Mouse (Mus musculus): ENCODE results near the gene Mmp23. TPM values are rescaled to one million over a fixed set of nuclear protein-coding genes. Genes with fewer than 3 reads are reported as not detected.

Gene Mmp23
- polyA plus RNA-seq, 1 experiment = 3.7 TPM

DNA sequence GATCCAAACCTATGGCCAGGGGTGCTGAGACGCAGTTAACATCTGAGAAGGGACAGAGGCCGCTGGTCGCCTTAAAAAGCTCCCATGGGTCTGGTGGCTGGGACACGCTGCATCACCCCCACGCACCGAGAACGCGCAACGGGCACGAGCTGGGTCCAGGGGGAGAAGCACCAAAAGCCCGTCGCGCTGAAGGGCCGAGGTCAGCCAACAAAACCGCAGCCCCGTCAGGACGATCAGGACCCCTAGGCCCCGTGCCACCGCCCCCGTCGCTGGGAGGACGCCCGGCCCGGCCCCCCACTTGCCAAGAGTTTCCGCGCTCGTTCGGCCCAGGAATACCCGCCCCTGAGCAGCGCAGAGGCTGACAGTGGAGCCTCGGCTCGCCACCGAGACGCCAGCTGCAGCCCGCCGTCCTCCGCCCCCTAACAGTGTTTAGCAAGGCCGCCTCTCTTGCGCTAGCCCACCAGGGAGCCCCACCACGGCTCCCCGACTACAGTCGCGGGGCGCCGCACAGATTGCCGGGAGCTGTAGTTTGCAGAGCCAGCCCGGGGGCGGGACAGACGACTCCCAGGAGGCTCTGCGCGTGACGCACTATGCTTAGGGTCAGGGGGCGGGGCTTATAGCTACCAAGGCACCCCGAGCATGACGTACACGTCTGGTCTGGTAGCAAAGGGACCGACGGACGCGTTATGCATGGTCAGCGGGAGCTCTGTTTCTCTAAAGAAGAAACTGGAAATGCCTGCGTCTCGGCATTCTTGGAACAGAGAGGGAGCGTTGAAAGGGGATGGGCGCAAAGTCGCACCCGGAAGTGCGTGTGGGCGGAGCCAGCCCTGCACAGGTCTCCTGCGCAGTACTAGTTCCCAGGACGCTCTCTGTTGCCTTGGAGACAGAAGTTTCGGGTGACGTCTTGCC, 15.8 kb upstream of the Mmp23 start, which contains the start of gene Mib2:
Gene Mib2 (minus strand): TSS at position 510 of the 909 bp plus-strand sequence.
- Histone ChIP-seq H3K27me3 (ENCODE audit: control insufficient read depth, insufficient read depth, low read length) (no peaks in the 10 kb centered on the region), H3K27ac (ENCODE audit: control insufficient read depth, insufficient read depth, low read depth, low read length) (peak within 1 kb of the TSS; percentile 82), H3K36me3 (ENCODE audit: control insufficient read depth, insufficient read depth, low read length) (no peaks in the 10 kb centered on the region), H3K4me1 (ENCODE audit: control insufficient read depth, insufficient read depth, low read length) (peaks cover 6% of the 10 kb centered on the region), H3K4me3 (ENCODE audit: control insufficient read depth, low read depth, low read length) (peak within 1 kb of the TSS; percentile 92)
- peak; percentile 55 for TF ChIP-seq POLR2A (IDR thresholded peaks at IDR 0.05; ENCODE audit: control insufficient read depth, low read depth, low read length)
- TF ChIP-seq CTCF (IDR thresholded peaks at IDR 0.05; ENCODE audit: control insufficient read depth, insufficient read depth, insufficient replicate concordance, low read depth, low read length) = no peak

DNA sequence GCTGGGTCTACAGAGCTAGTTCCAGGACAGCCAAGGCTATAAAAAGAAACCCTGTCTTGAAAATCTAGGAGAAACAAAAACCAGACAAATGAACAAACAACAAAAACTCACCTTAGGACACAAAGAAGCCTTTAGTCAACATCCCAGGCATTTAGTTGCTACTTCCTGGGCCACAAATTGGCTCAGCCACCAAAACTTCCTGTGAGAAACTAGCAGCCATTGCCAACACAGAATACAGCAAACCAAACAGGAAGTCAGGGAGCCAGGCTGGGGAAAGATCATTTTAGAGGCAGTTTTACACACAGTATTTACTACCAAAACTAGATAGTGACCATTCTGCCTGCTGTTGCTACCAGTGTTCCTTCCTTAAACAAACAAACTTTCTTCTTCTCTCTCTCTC, 13.7 kb upstream of the Mmp23 start:
- H3K27me3 ChIP-seq (ENCODE audit: control insufficient read depth, insufficient read depth, low read length) = no peaks in the 10 kb centered on the region
- no peaks in the 10 kb centered on the region for H3K36me3 ChIP-seq (ENCODE audit: control insufficient read depth, insufficient read depth, low read length)
- peaks cover 6% of the 10 kb centered on the region for H3K4me1 ChIP-seq (ENCODE audit: control insufficient read depth, insufficient read depth, low read length)
- H3K4me3 ChIP-seq (ENCODE audit: control insufficient read depth, low read depth, low read length) = no peak overlapping the region
- H3K27ac ChIP-seq (ENCODE audit: control insufficient read depth, insufficient read depth, low read depth, low read length) = no peak overlapping the region
- TF ChIP-seq CTCF (IDR thresholded peaks at IDR 0.05; ENCODE audit: control insufficient read depth, insufficient read depth, insufficient replicate concordance, low read depth, low read length) (no peak), POLR2A (IDR thresholded peaks at IDR 0.05; ENCODE audit: control insufficient read depth, low read depth, low read length) (no peak)

DNA sequence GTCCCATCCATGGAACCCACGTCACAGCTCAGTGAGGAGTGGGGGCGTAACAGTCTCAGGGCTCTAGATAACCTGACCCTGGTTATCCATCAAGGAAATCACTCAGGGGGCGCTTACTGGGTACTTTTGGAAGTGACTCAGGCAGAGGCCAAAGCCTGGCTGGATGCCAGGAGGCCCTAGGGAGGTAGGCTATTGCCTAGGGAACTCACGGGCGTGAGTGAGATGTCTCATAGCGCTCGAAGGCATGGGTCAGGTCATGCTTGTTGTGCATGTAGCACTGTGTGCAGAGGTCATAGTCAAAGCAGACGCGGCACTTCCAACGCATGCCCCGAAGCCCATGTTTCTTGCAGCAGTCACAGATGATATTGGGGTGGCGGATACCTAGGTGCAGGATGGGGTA, 7.5 kb upstream of the Mmp23 start:
- Histone ChIP-seq H3K36me3 (ENCODE audit: control insufficient read depth, insufficient read depth, low read length) (no peaks in the 10 kb centered on the region), H3K27ac (ENCODE audit: control insufficient read depth, insufficient read depth, low read depth, low read length) (no peak overlapping the region), H3K27me3 (ENCODE audit: control insufficient read depth, insufficient read depth, low read length) (no peaks in the 10 kb centered on the region), H3K4me1 (ENCODE audit: control insufficient read depth, insufficient read depth, low read length) (no peaks in the 10 kb centered on the region), H3K4me3 (ENCODE audit: control insufficient read depth, low read depth, low read length) (no peak overlapping the region)
- no peak for TF ChIP-seq CTCF (IDR thresholded peaks at IDR 0.05; ENCODE audit: control insufficient read depth, insufficient read depth, insufficient replicate concordance, low read depth, low read length)
- no peak for TF ChIP-seq POLR2A (IDR thresholded peaks at IDR 0.05; ENCODE audit: control insufficient read depth, low read depth, low read length)

DNA sequence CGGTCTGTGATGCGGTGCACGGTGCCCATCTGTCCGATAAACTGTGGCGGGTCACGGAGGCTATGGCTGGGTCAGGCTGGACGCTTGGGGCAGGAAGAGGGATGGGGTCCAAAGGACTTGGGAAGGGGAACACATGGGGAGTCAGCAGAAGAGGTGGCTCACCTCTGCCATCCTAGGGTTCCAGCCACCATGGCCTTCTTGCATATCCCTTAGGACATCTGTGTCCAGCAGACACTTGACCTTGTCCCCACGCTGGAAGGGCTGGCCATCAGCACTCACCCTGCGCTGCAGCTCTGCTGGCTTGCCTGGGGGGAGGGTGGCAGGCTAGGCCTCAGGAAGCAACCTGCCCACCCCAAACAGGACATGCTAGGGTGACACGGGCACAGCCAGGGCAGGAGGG, 5.8 kb upstream of the Mmp23 start:
- TF ChIP-seq POLR2A (IDR thresholded peaks at IDR 0.05; ENCODE audit: control insufficient read depth, low read depth, low read length) (no peak), CTCF (IDR thresholded peaks at IDR 0.05; ENCODE audit: control insufficient read depth, insufficient read depth, insufficient replicate concordance, low read depth, low read length) (no peak)
- H3K27ac ChIP-seq (ENCODE audit: control insufficient read depth, insufficient read depth, low read depth, low read length) = no peak overlapping the region
- H3K4me1 ChIP-seq (ENCODE audit: control insufficient read depth, insufficient read depth, low read length) = peaks cover 13% of the 10 kb centered on the region
- H3K36me3 ChIP-seq (ENCODE audit: control insufficient read depth, insufficient read depth, low read length) = no peaks in the 10 kb centered on the region
- H3K4me3 ChIP-seq (ENCODE audit: control insufficient read depth, low read depth, low read length) = no peak overlapping the region
- H3K27me3 ChIP-seq (ENCODE audit: control insufficient read depth, insufficient read depth, low read length) = no peaks in the 10 kb centered on the region

DNA sequence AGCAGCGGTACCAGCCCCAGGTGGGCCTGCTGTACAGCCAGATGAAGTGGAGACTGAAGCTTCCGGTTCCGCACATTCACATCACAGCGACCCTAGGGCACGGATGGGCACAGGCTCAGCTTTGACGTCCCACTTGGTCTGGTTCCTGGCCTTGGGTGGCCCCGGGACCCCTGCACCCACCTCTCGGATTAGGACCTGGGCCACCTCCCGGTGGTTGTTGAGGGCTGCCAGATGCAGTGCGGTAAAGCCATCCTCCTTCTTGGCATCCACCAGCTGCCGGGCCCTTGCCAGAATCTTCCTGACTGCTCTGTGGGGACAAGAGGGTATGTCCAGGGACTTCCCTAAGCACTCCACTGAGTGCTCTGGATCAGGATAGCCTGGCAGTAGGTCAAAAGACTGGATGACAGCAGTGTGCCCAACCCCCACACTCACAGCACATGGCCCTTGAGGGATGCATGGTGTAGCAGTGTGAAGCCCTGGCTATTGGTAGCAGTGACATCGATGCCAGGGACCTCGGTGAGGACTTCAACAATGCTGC, 3.1 kb upstream of the Mmp23 start:
- no peaks in the 10 kb centered on the region for H3K36me3 ChIP-seq (ENCODE audit: control insufficient read depth, insufficient read depth, low read length)
- TF ChIP-seq POLR2A (IDR thresholded peaks at IDR 0.05; ENCODE audit: control insufficient read depth, low read depth, low read length) (no peak), CTCF (IDR thresholded peaks at IDR 0.05; ENCODE audit: control insufficient read depth, insufficient read depth, insufficient replicate concordance, low read depth, low read length) (no peak)
- no peak overlapping the region for H3K4me3 ChIP-seq (ENCODE audit: control insufficient read depth, low read depth, low read length)
- peaks cover 36% of the 10 kb centered on the region for H3K4me1 ChIP-seq (ENCODE audit: control insufficient read depth, insufficient read depth, low read length)
- H3K27ac ChIP-seq (ENCODE audit: control insufficient read depth, insufficient read depth, low read depth, low read length) = no peak overlapping the region
- H3K27me3 ChIP-seq (ENCODE audit: control insufficient read depth, insufficient read depth, low read length) = no peaks in the 10 kb centered on the region

DNA sequence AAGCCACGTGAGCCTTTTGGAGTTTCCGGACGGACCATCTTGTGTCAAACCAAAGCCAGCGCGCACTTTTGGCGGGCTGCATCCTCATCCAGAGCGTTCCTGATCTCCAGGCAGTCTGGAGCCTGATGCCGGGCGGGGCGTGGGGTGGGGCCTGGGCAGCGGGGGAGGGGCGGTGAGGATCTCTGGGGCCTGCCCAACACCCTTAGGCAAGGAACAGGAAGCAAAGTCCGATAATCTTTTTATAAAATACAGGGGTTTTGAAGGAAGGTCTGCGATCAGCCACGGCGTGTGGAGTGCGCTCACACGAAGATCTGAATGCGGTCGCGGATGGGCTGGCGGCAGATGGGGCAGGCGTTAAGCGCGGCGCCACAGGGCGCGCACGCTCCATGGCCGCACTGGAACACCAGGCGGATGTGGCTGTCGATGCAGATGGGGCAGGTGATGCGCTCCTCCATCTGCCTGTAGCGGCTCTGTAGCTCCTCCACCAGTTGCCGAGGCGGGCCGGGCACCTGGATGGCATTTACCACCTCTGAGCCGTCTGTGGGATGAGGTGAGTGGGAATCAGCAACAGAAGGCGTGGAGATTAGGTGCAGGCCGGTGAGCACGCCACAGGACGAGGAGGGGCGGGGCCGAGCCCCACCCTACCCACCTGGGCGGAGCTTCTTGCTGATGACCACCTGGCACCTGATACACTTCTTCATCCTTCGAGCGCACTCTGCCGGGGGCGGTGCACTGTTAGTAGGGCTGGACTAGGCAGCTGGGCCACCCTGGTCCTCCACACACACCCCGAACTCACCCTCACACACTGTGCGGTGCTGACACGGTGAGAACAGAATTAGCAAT, 1.5 kb upstream of the Mmp23 start:
- Histone ChIP-seq H3K4me3 (ENCODE audit: control insufficient read depth, low read depth, low read length) (peak overlapping the region; percentile 41), H3K4me1 (ENCODE audit: control insufficient read depth, insufficient read depth, low read length) (peaks cover 37% of the 10 kb centered on the region), H3K27me3 (ENCODE audit: control insufficient read depth, insufficient read depth, low read length) (no peaks in the 10 kb centered on the region), H3K36me3 (ENCODE audit: control insufficient read depth, insufficient read depth, low read length) (no peaks in the 10 kb centered on the region), H3K27ac (ENCODE audit: control insufficient read depth, insufficient read depth, low read depth, low read length) (no peak overlapping the region)
- no peak for TF ChIP-seq POLR2A (IDR thresholded peaks at IDR 0.05; ENCODE audit: control insufficient read depth, low read depth, low read length)
- no peak for TF ChIP-seq CTCF (IDR thresholded peaks at IDR 0.05; ENCODE audit: control insufficient read depth, insufficient read depth, insufficient replicate concordance, low read depth, low read length)

DNA sequence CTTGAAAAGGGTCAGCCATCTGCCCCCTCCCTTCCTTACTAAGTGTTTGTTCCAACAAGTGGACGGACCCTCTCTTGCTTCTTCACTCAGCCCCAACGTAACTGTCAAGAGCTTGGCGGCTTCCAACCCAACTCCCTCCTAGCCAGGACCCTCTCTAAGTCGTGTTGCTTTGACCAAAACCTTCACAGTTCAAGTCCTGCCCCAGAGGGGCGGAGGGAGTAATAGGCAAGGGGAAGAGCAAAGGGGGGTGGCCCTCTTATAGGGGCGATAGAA, 935 bp upstream of the Mmp23 start:
- Histone ChIP-seq H3K4me1 (ENCODE audit: control insufficient read depth, insufficient read depth, low read length) (peaks cover 37% of the 10 kb centered on the region), H3K27ac (ENCODE audit: control insufficient read depth, insufficient read depth, low read depth, low read length) (no peak overlapping the region), H3K27me3 (ENCODE audit: control insufficient read depth, insufficient read depth, low read length) (no peaks in the 10 kb centered on the region), H3K4me3 (ENCODE audit: control insufficient read depth, low read depth, low read length) (no peak overlapping the region), H3K36me3 (ENCODE audit: control insufficient read depth, insufficient read depth, low read length) (no peaks in the 10 kb centered on the region)
- TF ChIP-seq POLR2A (IDR thresholded peaks at IDR 0.05; ENCODE audit: control insufficient read depth, low read depth, low read length) (no peak), CTCF (IDR thresholded peaks at IDR 0.05; ENCODE audit: control insufficient read depth, insufficient read depth, insufficient replicate concordance, low read depth, low read length) (no peak)
